Mouse (Mus musculus): ENCODE measurements around the gene Basp1. TPM values are rescaled to one million over a fixed set of nuclear protein-coding genes. Genes with fewer than 3 reads are reported as not detected.

Basp1 gene
- total and polyA plus RNA-seq, 2 experiments from 2014 or later: 2.9 to 7.9 TPM

- peak overlapping the region; percentile 43 for H3K4me2 ChIP-seq (ENCODE audit: low read depth, low read length)
- no peaks in the 10 kb centered on the region for H3K36me3 ChIP-seq (replicated peaks; ENCODE audit: control insufficient read depth, insufficient read depth, low read length)
- H3K4me3 ChIP-seq (ENCODE audit: low read depth, low read length): peak overlapping the region; percentile 20
- TF ChIP-seq EP300 (IDR thresholded peaks at IDR 0.05; ENCODE audit: low read depth) (no peak), CTCF (IDR thresholded peaks at IDR 0.05; ENCODE audit: low read depth) (no peak)
- ATAC-seq (ENCODE audit: insufficient read depth, low read depth) (peak; percentile 24; the same call in 1 of the 2 replicates), DNase-seq (ENCODE audit: low spot score) (no peak)
- WGBS: 10% methylated on average over 17 of the region's 17 CpGs
- H3K27me3 ChIP-seq (ENCODE audit: control insufficient read depth, insufficient read depth, low read length): 0 out of 2 replicates have a peak, but pooled peaks cover 2% of the 10 kb centered on the region
- no peak overlapping the region for H3K27ac ChIP-seq (ENCODE audit: low read depth)
- no peaks in the 10 kb centered on the region for H3K9me3 ChIP-seq (replicated peaks; ENCODE audit: control insufficient read depth, low read length)
- H3K9ac ChIP-seq (replicated peaks; ENCODE audit: low read depth, low read length): 0 out of 2 replicates have a peak overlapping the region, but pooled peaks have one; percentile 3
- H3K4me1 ChIP-seq (ENCODE audit: control insufficient read depth, insufficient read depth): peaks cover 6% of the 10 kb centered on the region; the same call in 1 of the 2 replicates
These were observed 32.0 kb upstream of the Basp1 start for GRCm38 (mm10) chr15:25445361-25446154.

GRCm38 (mm10) chr15:25444208-25444607, 30.6 kb upstream of the Basp1 start:
- 64% methylated on average over 10 of the region's 10 CpGs for WGBS
- no peak for ATAC-seq (ENCODE audit: insufficient read depth, low read depth)
- no peak overlapping the region for H3K9ac ChIP-seq (replicated peaks; ENCODE audit: low read depth, low read length)
- H3K4me2 ChIP-seq (ENCODE audit: low read depth, low read length): no peak overlapping the region
- H3K27me3 ChIP-seq (ENCODE audit: control insufficient read depth, insufficient read depth, low read length): 0 out of 2 replicates have a peak, but pooled peaks cover 2% of the 10 kb centered on the region
- H3K27ac ChIP-seq (ENCODE audit: low read depth): no peak overlapping the region
- H3K36me3 ChIP-seq (replicated peaks; ENCODE audit: control insufficient read depth, insufficient read depth, low read length): no peaks in the 10 kb centered on the region
- TF ChIP-seq EP300 (IDR thresholded peaks at IDR 0.05; ENCODE audit: low read depth): no peak
- no peak for TF ChIP-seq CTCF (IDR thresholded peaks at IDR 0.05; ENCODE audit: low read depth)
- no peak overlapping the region for H3K4me3 ChIP-seq (ENCODE audit: low read depth, low read length)
- peaks cover 6% of the 10 kb centered on the region; the same call in 1 of the 2 replicates for H3K4me1 ChIP-seq (ENCODE audit: control insufficient read depth, insufficient read depth)
- no peaks in the 10 kb centered on the region for H3K9me3 ChIP-seq (replicated peaks; ENCODE audit: control insufficient read depth, low read length)
- DNase-seq (ENCODE audit: low spot score): no peak

GRCm38 (mm10) chr15:25443140-25443790, 29.7 kb upstream of the Basp1 start:
- TF ChIP-seq CTCF (IDR thresholded peaks at IDR 0.05; ENCODE audit: low read depth) (no peak), EP300 (IDR thresholded peaks at IDR 0.05; ENCODE audit: low read depth) (no peak)

GRCm38 (mm10) chr15:25441868-25442185, 28.3 kb upstream of the Basp1 start:
- ATAC-seq (ENCODE audit: insufficient read depth, low read depth) (no peak), DNase-seq (ENCODE audit: low spot score) (no peak)
- no peaks in the 10 kb centered on the region for H3K36me3 ChIP-seq (replicated peaks; ENCODE audit: control insufficient read depth, insufficient read depth, low read length)
- 65% methylated on average over 9 of the region's 9 CpGs for WGBS
- H3K27me3 ChIP-seq (ENCODE audit: control insufficient read depth, insufficient read depth, low read length): no peaks in the 10 kb centered on the region
- no peak overlapping the region for H3K27ac ChIP-seq (ENCODE audit: low read depth)
- no peak overlapping the region for H3K9ac ChIP-seq (replicated peaks; ENCODE audit: low read depth, low read length)
- peaks cover 9% of the 10 kb centered on the region; the same call in 1 of the 2 replicates for H3K4me1 ChIP-seq (ENCODE audit: control insufficient read depth, insufficient read depth)
- TF ChIP-seq CTCF (IDR thresholded peaks at IDR 0.05; ENCODE audit: low read depth) (no peak), EP300 (IDR thresholded peaks at IDR 0.05; ENCODE audit: low read depth) (no peak)
- no peak overlapping the region for H3K4me2 ChIP-seq (ENCODE audit: low read depth, low read length)
- H3K4me3 ChIP-seq (ENCODE audit: low read depth, low read length): no peak overlapping the region
- H3K9me3 ChIP-seq (replicated peaks; ENCODE audit: control insufficient read depth, low read length): no peaks in the 10 kb centered on the region

More at GRCm38 (mm10) chr15:25443140-25443790, 29.7 kb upstream of the Basp1 start:
- DNase-seq (ENCODE audit: low spot score) (no peak), ATAC-seq (ENCODE audit: insufficient read depth, low read depth) (no peak)
- Histone ChIP-seq H3K4me2 (ENCODE audit: low read depth, low read length) (no peak overlapping the region), H3K27ac (ENCODE audit: low read depth) (no peak overlapping the region), H3K9me3 (replicated peaks; ENCODE audit: control insufficient read depth, low read length) (no peaks in the 10 kb centered on the region), H3K4me1 (ENCODE audit: control insufficient read depth, insufficient read depth) (peaks cover 9% of the 10 kb centered on the region; the same call in 1 of the 2 replicates), H3K27me3 (ENCODE audit: control insufficient read depth, insufficient read depth, low read length) (0 out of 2 replicates have a peak, but pooled peaks cover 2% of the 10 kb centered on the region), H3K9ac (replicated peaks; ENCODE audit: low read depth, low read length) (no peak overlapping the region), H3K36me3 (replicated peaks; ENCODE audit: control insufficient read depth, insufficient read depth, low read length) (no peaks in the 10 kb centered on the region), H3K4me3 (ENCODE audit: low read depth, low read length) (no peak overlapping the region)
- WGBS: 84% methylated on average over 8 of the region's 8 CpGs

- WGBS: 13% methylated on average over 24 of the region's 24 CpGs
- Histone ChIP-seq H3K4me2 (ENCODE audit: low read depth, low read length) (peak overlapping the region; percentile 55), H3K27ac (ENCODE audit: low read depth) (no peak overlapping the region), H3K9me3 (replicated peaks; ENCODE audit: control insufficient read depth, low read length) (no peaks in the 10 kb centered on the region), H3K4me1 (ENCODE audit: control insufficient read depth, insufficient read depth) (peaks cover 9% of the 10 kb centered on the region; the same call in 1 of the 2 replicates), H3K27me3 (ENCODE audit: control insufficient read depth, insufficient read depth, low read length) (no peaks in the 10 kb centered on the region), H3K4me3 (ENCODE audit: low read depth, low read length) (peak overlapping the region; percentile 24), H3K9ac (replicated peaks; ENCODE audit: low read depth, low read length) (no peak overlapping the region), H3K36me3 (replicated peaks; ENCODE audit: control insufficient read depth, insufficient read depth, low read length) (no peaks in the 10 kb centered on the region)
- peak; percentile 56 for TF ChIP-seq CTCF (IDR thresholded peaks at IDR 0.05; ENCODE audit: low read depth)
- no peak for TF ChIP-seq EP300 (IDR thresholded peaks at IDR 0.05; ENCODE audit: low read depth)
- ATAC-seq (ENCODE audit: insufficient read depth, low read depth): no peak
- peak; percentile 77 for DNase-seq (ENCODE audit: low spot score)
These were observed 27.7 kb upstream of the Basp1 start for GRCm38 (mm10) chr15:25440991-25441867.
